Mouse (Mus musculus): Measurements from ENCODE around the gene Dtd1. TPM values are rescaled to one million over a fixed set of nuclear protein-coding genes. Genes with fewer than 3 reads are reported as not detected.

The Dtd1 gene
- polyA plus RNA-seq, 1 experiment from 2014 or later = 31.6 TPM

DNA sequence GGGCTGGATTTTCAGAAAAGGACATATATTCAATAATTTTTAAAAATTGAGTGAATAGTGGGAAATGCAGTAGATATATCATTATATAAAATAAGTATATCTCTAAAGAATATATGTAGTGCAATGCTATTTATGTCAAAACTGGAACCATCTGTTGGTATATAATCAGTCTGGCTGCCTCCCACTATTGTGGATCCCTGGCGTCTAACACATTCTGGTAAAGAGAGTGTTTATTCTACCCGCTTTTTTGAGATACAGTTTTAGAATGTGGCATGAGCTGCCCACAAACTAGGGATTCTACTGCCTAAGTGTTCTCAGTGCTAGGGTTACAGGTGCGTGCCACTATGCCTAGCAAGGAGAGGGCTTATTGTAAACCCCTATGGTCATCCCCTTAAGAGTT, 55.6 kb downstream of the Dtd1 start:
- Histone ChIP-seq H3K4me1 (ENCODE audit: control insufficient read depth, insufficient read depth, low read length) (no peaks in the 10 kb centered on the region), H3K36me3 (ENCODE audit: control insufficient read depth, insufficient read depth) (no peaks in the 10 kb centered on the region), H3K27ac (ENCODE audit: low read length) (no peak overlapping the region), H3K4me3 (ENCODE audit: low read length) (no peak overlapping the region), H3K4me2 (ENCODE audit: low read depth, low read length) (no peak overlapping the region), H3K27me3 (ENCODE audit: control insufficient read depth, insufficient read depth, low read length) (no peaks in the 10 kb centered on the region), H3K9ac (ENCODE audit: low read length) (no peak overlapping the region), H3K9me3 (replicated peaks; ENCODE audit: control insufficient read depth, low read length) (no peaks in the 10 kb centered on the region)
- 85% methylated on average over 3 of the region's 3 CpGs for WGBS
- no peak for ATAC-seq (replicated peaks; ENCODE audit: extremely low read depth, insufficient read depth, low FRiP score)

DNA sequence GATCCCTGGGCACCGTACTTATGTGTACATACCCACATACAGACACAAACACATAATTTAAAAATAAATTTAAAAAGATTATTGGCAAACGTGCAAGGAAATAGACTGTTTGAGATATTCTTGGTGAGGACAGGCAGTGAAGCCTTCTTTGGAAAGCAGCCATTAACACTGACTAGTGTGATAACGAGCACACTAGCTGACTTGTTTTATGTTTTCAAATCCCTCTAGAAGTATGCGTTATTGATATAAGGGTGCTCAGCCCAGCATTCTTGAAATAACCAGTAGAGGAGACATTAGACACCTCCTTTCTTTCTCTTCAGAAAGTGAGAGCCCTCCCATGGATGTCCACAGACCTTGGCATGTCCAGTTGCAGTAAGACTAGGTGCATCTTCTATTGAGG, 68.8 kb downstream of the Dtd1 start:
- peak; percentile 60; the same call in 1 of the 2 replicates for ATAC-seq (replicated peaks; ENCODE audit: extremely low read depth, insufficient read depth, low FRiP score)
- WGBS = 33% methylated on average over 4 of the region's 4 CpGs
- peak overlapping the region; percentile 9; the same call in 1 of the 2 replicates for H3K27ac ChIP-seq (ENCODE audit: low read length)

DNA sequence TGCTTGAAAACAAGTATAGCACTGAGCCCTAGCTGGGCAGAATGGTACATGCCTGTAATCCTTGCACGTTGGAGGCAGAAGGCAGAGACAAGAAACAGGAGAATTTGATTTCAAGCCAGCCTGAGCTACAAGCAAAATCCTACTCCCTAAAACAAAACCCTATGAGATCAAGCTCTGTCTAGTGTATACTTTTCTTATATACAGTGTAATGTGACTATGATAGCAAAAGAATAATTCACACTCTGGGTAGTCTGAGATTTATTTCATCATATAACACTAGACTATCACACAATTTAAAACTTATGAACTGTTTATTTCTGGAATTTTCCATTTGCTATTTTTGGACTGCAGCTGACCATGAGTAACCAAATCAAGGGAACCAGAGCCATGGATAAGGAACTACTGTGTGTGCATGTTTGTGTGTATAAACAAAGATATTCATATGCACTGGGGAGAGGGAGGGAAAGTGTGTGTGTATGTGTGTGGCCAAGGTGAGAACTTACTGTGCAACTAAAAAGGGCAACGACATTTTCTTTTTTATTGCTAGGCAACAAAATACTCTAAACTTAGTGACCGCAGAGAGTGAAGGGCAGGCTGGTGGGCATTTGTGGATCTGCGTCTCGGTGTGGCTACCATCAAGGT, 70.7 kb downstream of the Dtd1 start:
- Histone ChIP-seq H3K9me3 (replicated peaks; ENCODE audit: control insufficient read depth, low read length) (peaks cover 3% of the 10 kb centered on the region; the same call in 1 of the 2 replicates), H3K27me3 (ENCODE audit: control insufficient read depth, insufficient read depth, low read length) (no peaks in the 10 kb centered on the region), H3K27ac (ENCODE audit: low read length) (no peak overlapping the region), H3K36me3 (ENCODE audit: control insufficient read depth, insufficient read depth) (no peaks in the 10 kb centered on the region), H3K4me3 (ENCODE audit: low read length) (no peak overlapping the region), H3K9ac (ENCODE audit: low read length) (no peak overlapping the region), H3K4me1 (ENCODE audit: control insufficient read depth, insufficient read depth, low read length) (peaks cover 8% of the 10 kb centered on the region), H3K4me2 (ENCODE audit: low read depth, low read length) (no peak overlapping the region)
- no peak for ATAC-seq (replicated peaks; ENCODE audit: extremely low read depth, insufficient read depth, low FRiP score)
- 73% methylated on average over 5 of the region's 5 CpGs for WGBS

More for the DNA sequence above, 68.8 kb downstream of the Dtd1 start:
- Histone ChIP-seq H3K9ac (ENCODE audit: low read length) (no peak overlapping the region), H3K4me1 (ENCODE audit: control insufficient read depth, insufficient read depth, low read length) (peaks cover 8% of the 10 kb centered on the region), H3K4me2 (ENCODE audit: low read depth, low read length) (no peak overlapping the region), H3K36me3 (ENCODE audit: control insufficient read depth, insufficient read depth) (no peaks in the 10 kb centered on the region), H3K9me3 (replicated peaks; ENCODE audit: control insufficient read depth, low read length) (peaks cover 3% of the 10 kb centered on the region; the same call in 1 of the 2 replicates), H3K4me3 (ENCODE audit: low read length) (no peak overlapping the region), H3K27me3 (ENCODE audit: control insufficient read depth, insufficient read depth, low read length) (no peaks in the 10 kb centered on the region)

DNA sequence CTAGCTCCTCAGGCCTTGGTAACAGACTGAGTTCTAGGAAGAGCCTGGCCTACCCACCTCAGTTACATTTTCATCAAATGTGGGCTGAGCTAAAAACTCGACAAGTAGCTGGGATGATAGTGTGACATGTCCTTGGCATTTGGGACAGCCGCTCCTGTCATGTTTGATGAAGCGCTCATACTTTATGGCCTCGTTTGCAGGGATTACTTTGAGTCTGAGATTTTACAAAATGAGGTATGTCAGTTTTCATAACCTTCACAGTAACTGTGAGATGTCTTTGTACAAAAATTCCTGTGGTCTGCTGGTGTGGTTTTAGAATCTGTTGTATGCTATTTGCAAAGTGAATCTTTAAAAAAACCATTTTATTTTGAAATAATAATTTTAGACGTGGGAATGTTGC, 72.7 kb downstream of the Dtd1 start:
- WGBS = 75% methylated on average over 5 of the region's 5 CpGs
- Histone ChIP-seq H3K27me3 (ENCODE audit: control insufficient read depth, insufficient read depth, low read length) (no peaks in the 10 kb centered on the region), H3K4me2 (ENCODE audit: low read depth, low read length) (no peak overlapping the region), H3K9me3 (replicated peaks; ENCODE audit: control insufficient read depth, low read length) (peaks cover 3% of the 10 kb centered on the region; the same call in 1 of the 2 replicates), H3K4me1 (ENCODE audit: control insufficient read depth, insufficient read depth, low read length) (peaks cover 16% of the 10 kb centered on the region), H3K4me3 (ENCODE audit: low read length) (no peak overlapping the region), H3K36me3 (ENCODE audit: control insufficient read depth, insufficient read depth) (no peaks in the 10 kb centered on the region), H3K27ac (ENCODE audit: low read length) (no peak overlapping the region), H3K9ac (ENCODE audit: low read length) (no peak overlapping the region)
- no peak for ATAC-seq (replicated peaks; ENCODE audit: extremely low read depth, insufficient read depth, low FRiP score)

DNA sequence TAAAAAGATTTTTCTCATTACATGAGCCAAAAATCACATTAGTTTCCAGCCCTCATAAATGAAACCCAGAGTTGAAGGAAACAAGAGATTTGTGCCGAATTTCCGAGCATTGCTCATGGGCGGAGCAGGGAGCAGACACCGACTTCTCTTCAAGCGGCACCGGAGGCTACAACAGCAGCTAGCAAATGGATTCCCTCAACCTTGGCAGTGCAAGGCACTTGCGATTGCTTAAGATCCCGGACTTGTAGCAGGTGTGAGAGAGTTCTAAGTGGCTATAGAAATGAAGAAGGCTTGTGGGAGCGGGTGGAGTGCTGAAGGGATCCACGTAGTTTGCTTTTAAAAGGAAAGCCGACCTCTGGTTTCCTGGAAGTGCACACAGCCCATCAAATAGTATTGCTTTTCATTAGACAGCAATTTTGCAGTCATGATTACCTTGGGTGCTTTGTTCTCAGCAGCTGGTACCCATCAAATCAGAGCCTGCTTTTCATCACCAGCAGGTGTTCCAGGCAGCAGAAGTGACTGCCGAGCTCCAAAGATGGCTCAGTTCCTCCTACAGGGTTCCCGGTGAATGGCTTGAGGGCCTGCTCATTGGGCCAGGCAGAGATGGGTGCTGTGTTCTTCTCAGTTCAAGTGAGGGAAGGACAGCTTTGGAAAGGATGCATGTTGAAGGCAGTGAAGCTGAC, 77.0 kb downstream of the Dtd1 start:
- Histone ChIP-seq H3K36me3 (ENCODE audit: control insufficient read depth, insufficient read depth) (no peaks in the 10 kb centered on the region), H3K9me3 (replicated peaks; ENCODE audit: control insufficient read depth, low read length) (peaks cover 2% of the 10 kb centered on the region; the same call in 1 of the 2 replicates), H3K4me1 (ENCODE audit: control insufficient read depth, insufficient read depth, low read length) (peaks cover 8% of the 10 kb centered on the region), H3K4me2 (ENCODE audit: low read depth, low read length) (peak overlapping the region; percentile 47), H3K4me3 (ENCODE audit: low read length) (no peak overlapping the region), H3K27me3 (ENCODE audit: control insufficient read depth, insufficient read depth, low read length) (no peaks in the 10 kb centered on the region), H3K9ac (ENCODE audit: low read length) (no peak overlapping the region), H3K27ac (ENCODE audit: low read length) (no peak overlapping the region)
- WGBS = 33% methylated on average over 13 of the region's 13 CpGs
- ATAC-seq (replicated peaks; ENCODE audit: extremely low read depth, insufficient read depth, low FRiP score) = peak; percentile 75; the same call in 1 of the 2 replicates

DNA sequence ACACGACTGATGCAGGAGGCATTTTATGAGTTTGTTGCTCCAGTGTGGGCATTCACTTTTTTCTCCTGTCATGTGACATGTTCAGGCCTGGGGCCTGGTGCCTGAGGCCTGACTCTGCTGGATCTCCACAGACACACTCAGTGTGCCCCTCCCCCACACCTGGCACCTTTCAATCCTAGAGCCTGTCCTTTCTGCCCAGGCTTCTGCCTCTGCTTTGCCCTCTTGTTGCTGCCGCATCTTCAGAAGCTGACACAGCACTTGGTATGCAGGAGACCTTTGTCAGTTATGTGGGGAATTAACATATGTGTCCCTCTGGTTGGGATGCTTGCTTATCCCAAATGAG, 77.5 kb downstream of the Dtd1 start:
- peak; percentile 41 for ATAC-seq (replicated peaks; ENCODE audit: extremely low read depth, insufficient read depth, low FRiP score)
- no peaks in the 10 kb centered on the region for H3K9me3 ChIP-seq (replicated peaks; ENCODE audit: control insufficient read depth, low read length)

DNA sequence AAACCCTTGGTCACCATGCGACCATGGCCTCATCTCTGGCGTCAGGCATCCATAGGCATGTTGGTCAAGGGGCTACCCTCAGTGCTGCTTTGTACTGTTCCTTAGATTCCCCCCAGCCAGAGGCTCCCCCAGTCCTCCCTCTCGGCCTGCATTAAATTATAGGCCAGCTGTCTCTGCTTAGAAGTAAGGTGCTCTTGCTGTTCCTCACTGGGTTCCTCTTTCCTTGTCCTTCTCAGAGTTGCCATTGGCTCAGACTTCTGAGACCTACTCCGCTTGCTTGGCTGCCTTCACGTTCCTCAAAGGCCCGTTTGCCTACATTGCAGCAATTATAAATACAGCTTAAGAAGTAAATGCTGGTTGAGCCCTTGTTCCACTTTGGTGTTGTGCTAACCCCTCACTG, 79.1 kb downstream of the Dtd1 start:
- WGBS = 84% methylated on average over 6 of the region's 6 CpGs
- Histone ChIP-seq H3K4me1 (ENCODE audit: control insufficient read depth, insufficient read depth, low read length) (peaks cover 8% of the 10 kb centered on the region), H3K27ac (ENCODE audit: low read length) (no peak overlapping the region), H3K9ac (ENCODE audit: low read length) (no peak overlapping the region), H3K4me3 (ENCODE audit: low read length) (no peak overlapping the region), H3K36me3 (ENCODE audit: control insufficient read depth, insufficient read depth) (no peaks in the 10 kb centered on the region), H3K9me3 (replicated peaks; ENCODE audit: control insufficient read depth, low read length) (no peaks in the 10 kb centered on the region), H3K27me3 (ENCODE audit: control insufficient read depth, insufficient read depth, low read length) (no peaks in the 10 kb centered on the region), H3K4me2 (ENCODE audit: low read depth, low read length) (no peak overlapping the region)
- no peak for ATAC-seq (replicated peaks; ENCODE audit: extremely low read depth, insufficient read depth, low FRiP score)

More for the DNA sequence above, 77.5 kb downstream of the Dtd1 start:
- WGBS = 65% methylated on average over 2 of the region's 2 CpGs
- no peak overlapping the region for H3K27ac ChIP-seq (ENCODE audit: low read length)
- peaks cover 8% of the 10 kb centered on the region for H3K4me1 ChIP-seq (ENCODE audit: control insufficient read depth, insufficient read depth, low read length)
- no peak overlapping the region for H3K4me3 ChIP-seq (ENCODE audit: low read length)
- no peak overlapping the region for H3K9ac ChIP-seq (ENCODE audit: low read length)
- H3K27me3 ChIP-seq (ENCODE audit: control insufficient read depth, insufficient read depth, low read length) = no peaks in the 10 kb centered on the region
- H3K36me3 ChIP-seq (ENCODE audit: control insufficient read depth, insufficient read depth) = no peaks in the 10 kb centered on the region
- H3K4me2 ChIP-seq (ENCODE audit: low read depth, low read length) = no peak overlapping the region

DNA sequence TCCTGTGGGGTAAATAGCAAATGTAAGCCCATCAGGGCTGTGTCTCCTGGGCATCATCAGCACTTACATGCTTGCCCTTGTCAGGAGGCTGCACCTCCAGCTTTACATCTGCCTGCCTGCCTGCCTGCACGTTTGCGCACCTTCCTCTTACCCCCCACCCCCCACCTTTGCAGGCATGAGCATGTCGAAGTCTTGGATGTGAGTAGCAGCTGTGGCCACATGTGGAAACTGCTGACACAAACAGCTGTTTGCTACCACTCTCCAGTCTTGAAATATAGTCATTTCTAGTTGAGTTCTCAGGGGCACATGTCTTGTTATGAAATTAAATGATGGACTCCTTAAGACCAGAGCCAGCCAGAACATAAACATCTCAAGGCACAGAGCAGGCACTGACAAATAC, 79.7 kb downstream of the Dtd1 start:
- no peak overlapping the region for H3K4me2 ChIP-seq (ENCODE audit: low read depth, low read length)
- H3K4me3 ChIP-seq (ENCODE audit: low read length) = no peak overlapping the region
- no peak for ATAC-seq (replicated peaks; ENCODE audit: extremely low read depth, insufficient read depth, low FRiP score)
- H3K9me3 ChIP-seq (replicated peaks; ENCODE audit: control insufficient read depth, low read length) = no peaks in the 10 kb centered on the region
- WGBS = 63% methylated on average over 3 of the region's 3 CpGs
- peaks cover 8% of the 10 kb centered on the region for H3K4me1 ChIP-seq (ENCODE audit: control insufficient read depth, insufficient read depth, low read length)
- H3K9ac ChIP-seq (ENCODE audit: low read length) = no peak overlapping the region
- H3K27ac ChIP-seq (ENCODE audit: low read length) = no peak overlapping the region
- no peaks in the 10 kb centered on the region for H3K27me3 ChIP-seq (ENCODE audit: control insufficient read depth, insufficient read depth, low read length)
- no peaks in the 10 kb centered on the region for H3K36me3 ChIP-seq (ENCODE audit: control insufficient read depth, insufficient read depth)

DNA sequence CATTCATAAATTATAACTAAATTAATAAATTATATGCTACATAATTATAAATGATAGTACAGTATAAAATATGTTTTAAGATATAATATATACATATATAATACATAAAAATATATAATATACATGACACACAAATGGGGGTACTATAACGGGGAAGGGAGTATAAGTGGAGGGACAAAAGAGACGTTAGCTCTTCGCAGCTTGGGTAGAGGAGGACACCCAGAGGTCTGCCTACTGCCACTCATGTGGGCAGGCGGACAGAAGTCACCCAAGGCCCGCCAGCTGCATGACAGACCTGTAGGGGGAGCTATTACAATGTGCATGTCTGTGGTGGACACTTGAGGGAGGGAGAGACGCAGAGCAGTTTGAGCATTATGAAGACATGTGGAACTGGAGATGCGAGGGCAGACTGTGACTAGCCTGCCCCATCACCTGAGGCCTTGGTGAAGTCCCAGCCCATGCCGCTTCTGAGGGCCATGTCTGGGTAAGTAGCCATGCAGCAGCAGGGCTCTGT, 92.6 kb downstream of the Dtd1 start:
- ATAC-seq (replicated peaks; ENCODE audit: extremely low read depth, insufficient read depth, low FRiP score) = no peak
- Histone ChIP-seq H3K9ac (ENCODE audit: low read length) (no peak overlapping the region), H3K9me3 (replicated peaks; ENCODE audit: control insufficient read depth, low read length) (peaks cover 3% of the 10 kb centered on the region; the same call in 1 of the 2 replicates), H3K4me1 (ENCODE audit: control insufficient read depth, insufficient read depth, low read length) (no peaks in the 10 kb centered on the region), H3K27ac (ENCODE audit: low read length) (no peak overlapping the region), H3K4me2 (ENCODE audit: low read depth, low read length) (no peak overlapping the region), H3K36me3 (ENCODE audit: control insufficient read depth, insufficient read depth) (no peaks in the 10 kb centered on the region), H3K27me3 (ENCODE audit: control insufficient read depth, insufficient read depth, low read length) (no peaks in the 10 kb centered on the region), H3K4me3 (ENCODE audit: low read length) (no peak overlapping the region)
- WGBS = 76% methylated on average over 8 of the region's 8 CpGs
